Mouse (Mus musculus): ENCODE measurements around the gene Rab31. TPM values are rescaled to one million over a fixed set of nuclear protein-coding genes. Genes with fewer than 3 reads are reported as not detected.

Rab31 gene
- total and polyA plus RNA-seq, 3 experiments = 0.79 to 2.8 (median 1.2) TPM

- Histone ChIP-seq H3K36me3 (replicated peaks in 1 of 2; ENCODE audit: control insufficient read depth in 1 of 2, insufficient read depth in 1 of 2, low read length in 1 of 2) (no peaks in the 10 kb centered on the region), H3K4me3 (replicated peaks in 1 of 3; ENCODE audit: low read depth in 2 of 3, low read length in 2 of 3, poor library complexity in 1 of 3) (no peak overlapping the region), H3K27ac (ENCODE audit: insufficient read depth, low read depth) (no peak overlapping the region), H3K4me1 (ENCODE audit: control insufficient read depth in 1 of 2, insufficient read depth in 2 of 2) (peaks cover 0 to 5% of the 10 kb centered on the region in 2 experiments; a peak in 2 of 4 replicates), H3K9ac (ENCODE audit: insufficient read depth, low read depth) (no peak overlapping the region), H3K79me2 (replicated peaks; ENCODE audit: control insufficient read depth, extremely low read depth, insufficient read depth, poor library complexity, severe bottlenecking) (no peaks in the 10 kb centered on the region), H3K27me3 (replicated peaks) (no peaks in the 10 kb centered on the region), H3K9me3 (replicated peaks; ENCODE audit: low read length) (no peaks in the 10 kb centered on the region), H3K4me2 (ENCODE audit: insufficient read depth, low read depth, poor library complexity, severe bottlenecking) (no peak overlapping the region)
- in situ Hi-C loops (cut with MboI; ENCODE audit: low pct_ligation_motif_present, low pct_unique_long_range_greater_than_20kb, low sequenced_read_pairs) = no loop called here
- dilution Hi-C loops (cut with MboI; ENCODE audit: extremely low pct_ligation_motif_present, extremely low pct_unique_long_range_greater_than_20kb, low sequenced_read_pairs) = no loop called here
- DNase-seq (ENCODE audit: extremely low read depth) = no peak
- TF ChIP-seq KAT2A (IDR thresholded peaks at IDR 0.05; ENCODE audit: insufficient replicate concordance, low read length) (no peak), SMC3 (IDR thresholded peaks at IDR 0.05; ENCODE audit: low read depth, low read length) (no peak), CHD2 (IDR thresholded peaks at IDR 0.05; ENCODE audit: low read length) (no peak), RCOR1 (conservative IDR thresholded peaks at IDR 0.05; ENCODE audit: low read depth, low read length) (no peak), JUN (IDR thresholded peaks at IDR 0.05; ENCODE audit: insufficient read depth, low read depth, low read length) (no peak), USF1 (IDR thresholded peaks at IDR 0.05; ENCODE audit: low read depth, low read length) (no peak)
These were observed 9.3 kb downstream of the Rab31 start for GRCm38 (mm10) chr17:65763221-65763620.

DNA sequence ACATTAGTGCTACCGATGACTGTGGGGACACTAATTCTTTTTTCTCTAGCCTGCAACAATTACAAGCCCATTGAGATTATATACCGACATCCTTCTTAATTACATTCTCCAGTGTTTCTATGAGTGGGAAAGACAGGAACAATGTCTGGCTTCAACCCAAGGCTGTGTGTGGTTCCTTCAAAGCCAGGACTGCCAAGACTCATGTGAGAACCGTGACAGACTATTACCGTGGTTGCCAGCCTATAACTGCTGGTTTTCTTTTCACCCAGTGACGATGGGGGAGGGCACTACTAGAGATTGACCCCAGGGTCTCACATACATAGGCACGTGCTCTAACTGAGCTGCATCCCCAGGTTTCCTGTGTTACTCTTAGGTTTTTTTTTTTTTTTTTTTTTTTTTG is 15.4 kb downstream of the Rab31 start:
- DNase-seq (ENCODE audit: extremely low read depth) = no peak
- dilution Hi-C loops (cut with MboI; ENCODE audit: extremely low pct_ligation_motif_present, extremely low pct_unique_long_range_greater_than_20kb, low sequenced_read_pairs) (no loop called here), in situ Hi-C loops (cut with MboI; ENCODE audit: low pct_ligation_motif_present, low pct_unique_long_range_greater_than_20kb, low sequenced_read_pairs) (no loop called here)
- H3K9ac ChIP-seq (ENCODE audit: insufficient read depth, low read depth) = no peak overlapping the region
- no peak overlapping the region for H3K4me3 ChIP-seq (replicated peaks in 1 of 3; ENCODE audit: low read depth in 2 of 3, low read length in 2 of 3, poor library complexity in 1 of 3)
- no peak overlapping the region for H3K4me2 ChIP-seq (ENCODE audit: insufficient read depth, low read depth, poor library complexity, severe bottlenecking)
- TF ChIP-seq EP300 (IDR thresholded peaks at IDR 0.05; ENCODE audit: low read length) (no peak), BHLHE40 (IDR thresholded peaks at IDR 0.05; ENCODE audit: low read depth, low read length) (no peak), JUN (IDR thresholded peaks at IDR 0.05; ENCODE audit: insufficient read depth, low read depth, low read length) (no peak), GABPA (IDR thresholded peaks at IDR 0.05; ENCODE audit: insufficient replicate concordance, low read depth, low read length) (no peak), JUND (conservative IDR thresholded peaks at IDR 0.05; ENCODE audit: low read depth, low read length) (no peak), ZMIZ1 (IDR thresholded peaks at IDR 0.05; ENCODE audit: low read depth, low read length) (no peak), POLR2A (IDR thresholded peaks at IDR 0.05; ENCODE audit: low read depth, low read length) (no peak), CHD1 (IDR thresholded peaks at IDR 0.05; ENCODE audit: low read depth, low read length) (no peak), UBTF (IDR thresholded peaks at IDR 0.05; ENCODE audit: low read depth, low read length) (no peak), PAX5 (IDR thresholded peaks at IDR 0.05; ENCODE audit: low read length) (no peak), ZKSCAN1 (IDR thresholded peaks at IDR 0.05; ENCODE audit: borderline replicate concordance, low read depth, low read length) (no peak), MEF2A (IDR thresholded peaks at IDR 0.05; ENCODE audit: borderline replicate concordance, low read depth, low read length) (no peak), TCF12 (IDR thresholded peaks at IDR 0.05; ENCODE audit: low read depth, low read length) (no peak), MYC (IDR thresholded peaks at IDR 0.05; ENCODE audit: low read depth, low read length) (no peak), TBP (conservative IDR thresholded peaks at IDR 0.05; ENCODE audit: low read depth, low read length) (no peak)
- H3K9me3 ChIP-seq (replicated peaks; ENCODE audit: low read length) = peaks cover 5% of the 10 kb centered on the region
- H3K27me3 ChIP-seq (replicated peaks) = no peaks in the 10 kb centered on the region
- H3K79me2 ChIP-seq (replicated peaks; ENCODE audit: control insufficient read depth, extremely low read depth, insufficient read depth, poor library complexity, severe bottlenecking) = no peaks in the 10 kb centered on the region
- H3K4me1 ChIP-seq (ENCODE audit: control insufficient read depth in 1 of 2, insufficient read depth in 2 of 2) = peaks cover 0 to 11% of the 10 kb centered on the region in 2 experiments; a peak in 3 of 4 replicates
- H3K36me3 ChIP-seq (replicated peaks in 1 of 2; ENCODE audit: control insufficient read depth in 1 of 2, insufficient read depth in 1 of 2, low read length in 1 of 2) = no peaks in the 10 kb centered on the region
- no peak overlapping the region for H3K27ac ChIP-seq (ENCODE audit: insufficient read depth, low read depth)

Measured in CH12.LX (cell line).